Comparison of ENCODE assay signal across 28 mouse cellular contexts in the genomic region with DNA sequence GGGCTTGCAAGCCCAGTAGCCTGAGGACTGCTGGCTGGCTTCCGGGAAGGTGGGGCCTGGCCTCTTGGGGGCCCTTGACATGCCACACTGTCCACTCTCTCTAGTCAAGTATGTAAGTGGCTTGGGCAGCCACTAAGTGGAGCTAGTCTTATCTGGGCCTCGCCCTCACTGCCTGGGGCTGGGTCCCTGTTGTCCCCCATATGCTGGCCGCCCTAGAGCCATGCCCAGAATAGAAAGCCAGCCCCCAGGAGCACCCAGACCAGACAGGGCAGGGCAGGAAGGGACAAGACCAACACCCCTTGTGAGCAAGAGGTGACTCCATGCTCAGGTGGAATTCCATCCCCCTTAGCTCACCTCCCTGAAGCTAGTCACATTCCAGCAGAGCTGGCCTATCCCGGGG. TPM values are rescaled to one million over a fixed set of nuclear protein-coding genes. Genes with fewer than 3 reads are reported as not detected.
DNase-seq lines count a peak whose midpoint lies in the region; ATAC-seq lines count a peak whose summit lies in the region.
"Had no signal": no experiment of that assay in that cellular context is flagged by ENCODE, and none has a peak within 500 bp of the region (broad histone marks: within the 10 kb centered on the region; RNA-seq: fewer than 3 reads in every experiment).

No protein-coding gene starts in this region.

- peaks cover 30% of the 10 kb centered on the region for H3K27me3 ChIP-seq in heart, embryonic 12.5 days (replicated peaks)
- no peaks in the 10 kb centered on the region for H3K27me3 ChIP-seq in neural tube, embryonic 13.5 days
- H3K27me3 ChIP-seq: embryonic facial prominence, embryonic 12.5 days; midbrain, embryonic 12.5 days; neural tube, embryonic 12.5 days had no signal

- no peak overlapping the region for H3K4me2 ChIP-seq in heart, embryonic 12.5 days
- H3K4me2 ChIP-seq in neural tube, embryonic 13.5 days, result no peak overlapping the region
- H3K4me2 ChIP-seq: embryonic facial prominence, embryonic 12.5 days; liver, embryonic 11.5 days; midbrain, embryonic 12.5 days; neural tube, embryonic 12.5 days had no signal

- no peak overlapping the region for H3K27ac ChIP-seq in heart, embryonic 12.5 days (ENCODE audit: poor library complexity, severe bottlenecking)
- no peak overlapping the region for H3K27ac ChIP-seq in neural tube, embryonic 13.5 days (replicated peaks)
- H3K27ac ChIP-seq: embryonic facial prominence, embryonic 12.5 days; hindbrain, embryonic 10.5 days; hindbrain, postnatal 0 days; kidney, postnatal 0 days; macrophage; midbrain, embryonic 12.5 days; neural tube, embryonic 12.5 days had no signal

- no peaks in the 10 kb centered on the region for H3K36me3 ChIP-seq in heart, embryonic 12.5 days
- H3K36me3 ChIP-seq in neural tube, embryonic 13.5 days, result peaks cover 10% of the 10 kb centered on the region; the same call in 1 of the 2 replicates
- H3K36me3 ChIP-seq: embryonic facial prominence, embryonic 12.5 days; G1E had no signal

- no peak overlapping the region for H3K4me3 ChIP-seq in heart, embryonic 12.5 days
- H3K4me3 ChIP-seq in neural tube, embryonic 13.5 days, result no peak overlapping the region
- H3K4me3 ChIP-seq: embryonic facial prominence, embryonic 12.5 days; erythroblast, embryonic 14.5 days; hindbrain, embryonic 10.5 days; midbrain, embryonic 12.5 days; neural tube, embryonic 12.5 days had no signal

- H3K9me3 ChIP-seq in heart, embryonic 12.5 days (replicated peaks), result no peaks in the 10 kb centered on the region
- H3K9me3 ChIP-seq in neural tube, embryonic 13.5 days, result no peaks in the 10 kb centered on the region
- H3K9me3 ChIP-seq: embryonic facial prominence, embryonic 12.5 days; G1E; hindbrain, embryonic 10.5 days; midbrain, embryonic 12.5 days; neural tube, embryonic 12.5 days had no signal

- 28% methylated on average over 4 of the region's 4 CpGs for WGBS in heart, embryonic 12.5 days
- 79% methylated on average over 4 of the region's 4 CpGs for WGBS in neural tube, embryonic 13.5 days

- no peak overlapping the region for H3K9ac ChIP-seq in heart, embryonic 12.5 days
- H3K9ac ChIP-seq in neural tube, embryonic 13.5 days, result no peak overlapping the region
- H3K9ac ChIP-seq: embryonic facial prominence, embryonic 12.5 days; midbrain, embryonic 12.5 days; neural tube, embryonic 12.5 days had no signal

- ATAC-seq in heart, embryonic 12.5 days (ENCODE audit: insufficient number of reproducible peaks, low FRiP score), result peak; percentile 69; the same call in 1 of the 2 replicates
- 0 out of 2 replicates have a peak, but pooled peaks have one; percentile 23 for ATAC-seq in neural tube, embryonic 13.5 days (ENCODE audit: low read depth)
- ATAC-seq: activated CD4-positive, CD25-positive, alpha-beta regulatory T cell, adult 4 months; forebrain, embryonic 14.5 days; hindbrain, postnatal 0 days; intestine, postnatal 0 days had no signal

- intact Hi-C loops in heart, postnatal 25 days (cut with DNase I), result no loop called here

- H3K4me1 ChIP-seq in heart, embryonic 12.5 days (replicated peaks), result peaks cover 13% of the 10 kb centered on the region
- H3K4me1 ChIP-seq in neural tube, embryonic 13.5 days (replicated peaks), result no peaks in the 10 kb centered on the region
- H3K4me1 ChIP-seq: embryonic facial prominence, embryonic 12.5 days; hindbrain, embryonic 10.5 days; midbrain, embryonic 12.5 days; neural tube, embryonic 12.5 days had no signal

- no peak for DNase-seq in heart, postnatal 25 days (ENCODE audit: low spot score)
- no peak for DNase-seq in neural tube, embryonic 10.5 days (ENCODE audit: extremely low spot score, low spot score)
- peak; percentile 85 for DNase-seq in lung, postnatal 25 days (ENCODE audit: low spot score)
- no peak for DNase-seq in frontal cortex, adult 2 months (ENCODE audit: extremely low spot score in 1 of 2, low spot score in 1 of 2)
- DNase-seq in kidney, postnatal 25 days, result no peak
- DNase-seq: adrenal gland, postnatal 14 days; cerebellum, postnatal 10 days; gastrocnemius, postnatal 36 days; left cerebral cortex, postnatal 4 days; right cerebral cortex, adult 18-20 months; thymus, postnatal 25 days had no signal

RNA-seq across cellular contexts. Expression of a gene that starts 22.0 kb away (rescaled TPM):
- 0.21 and 0.41 TPM in 2 replicates for polyA plus RNA-seq in heart, embryonic 12.5 days (2016; fragmentation: Nextera tagmentation; extraction: Ambion mirVana)
- not detected for total RNA-seq in heart, postnatal 25 days (2021)
- polyA plus RNA-seq in neural tube, embryonic 13.5 days (2015; fragmentation: Nextera tagmentation; extraction: Ambion mirVana), result 10.1 and 10.4 TPM in 2 replicates
- polyA plus RNA-seq in frontal cortex, adult 2 months (2012; rRNA removed), result 17.2 and 20.1 TPM in 2 replicates
- total RNA-seq: adrenal gland, postnatal 14 days; gastrocnemius, postnatal 36 days; monocyte, adult 5-6 weeks had no signal
- polyA plus RNA-seq: activated CD4-positive, CD25-positive, alpha-beta regulatory T cell, adult 4 months; erythroblast, embryonic 14.5 days; G1E; intestine, postnatal 0 days; macrophage; small intestine, adult 2 months had no signal
